In genomic region chr12:18609835-18610234, GRCm38 (mm10) we compare ENCODE assay signal across 8 mouse cellular contexts.
DNase-seq lines count a peak whose midpoint lies in the region; ATAC-seq lines count a peak whose summit lies in the region.

No protein-coding gene starts in this region.

- peak; percentile 80 for ATAC-seq in heart, embryonic 13.5 days (ENCODE audit: extremely low read depth, insufficient number of reproducible peaks, low FRiP score, low TSS enrichment)
- ATAC-seq in kidney, embryonic 15.5 days (replicated peaks; ENCODE audit: low FRiP score): peak; percentile 98
- peak; percentile 94 for ATAC-seq in liver, embryonic 11.5 days (replicated peaks; ENCODE audit: low FRiP score)

- WGBS in forebrain, embryonic 10.5 days: under 1% methylated on average over 33 of the region's 38 CpGs
- under 1% methylated on average over 34 of the region's 38 CpGs for WGBS in heart, embryonic 13.5 days
- WGBS in kidney, embryonic 15.5 days: 0% methylated on average over 29 of the region's 38 CpGs
- WGBS in liver, embryonic 11.5 days: 0% methylated on average over 25 of the region's 38 CpGs

- no peaks in the 10 kb centered on the region for H3K4me1 ChIP-seq in forebrain, embryonic 10.5 days
- no peaks in the 10 kb centered on the region for H3K4me1 ChIP-seq in heart, embryonic 13.5 days
- no peaks in the 10 kb centered on the region for H3K4me1 ChIP-seq in kidney, embryonic 15.5 days
- no peaks in the 10 kb centered on the region for H3K4me1 ChIP-seq in liver, embryonic 11.5 days (replicated peaks; ENCODE audit: control insufficient read depth, insufficient read depth, low read length)

- H3K27ac ChIP-seq in forebrain, embryonic 10.5 days: peak overlapping the region; percentile 89
- H3K27ac ChIP-seq in heart, embryonic 13.5 days (replicated peaks): peak overlapping the region; percentile 79
- peak overlapping the region; percentile 81 for H3K27ac ChIP-seq in kidney, embryonic 15.5 days
- H3K27ac ChIP-seq in liver, embryonic 11.5 days (ENCODE audit: low read depth, low read length): peak overlapping the region; percentile 62; the same call in 1 of the 2 replicates

- peak overlapping the region; percentile 73 for H3K4me2 ChIP-seq in heart, embryonic 13.5 days
- peak overlapping the region; percentile 67 for H3K4me2 ChIP-seq in kidney, embryonic 15.5 days
- peak overlapping the region; percentile 62 for H3K4me2 ChIP-seq in liver, embryonic 11.5 days

- peaks cover 27% of the 10 kb centered on the region for H3K9me3 ChIP-seq in forebrain, embryonic 10.5 days
- H3K9me3 ChIP-seq in heart, embryonic 13.5 days: no peaks in the 10 kb centered on the region
- no peaks in the 10 kb centered on the region for H3K9me3 ChIP-seq in kidney, embryonic 15.5 days (replicated peaks)
- no peaks in the 10 kb centered on the region for H3K9me3 ChIP-seq in liver, embryonic 11.5 days (ENCODE audit: control insufficient read depth, low read length)

- DNase-seq in adrenal gland, postnatal 36 days: peak; percentile 81 to 86
- peak; percentile 79 for DNase-seq in forebrain, embryonic 10.5 days (ENCODE audit: extremely low spot score, low spot score)
- peak; percentile 85 for DNase-seq in liver, embryonic 11.5 days (ENCODE audit: low spot score)
- peak; percentile 72 for DNase-seq in naive thymus-derived CD4-positive, alpha-beta T cell, adult 2 months (ENCODE audit: low read depth)
- peak; percentile 73 for DNase-seq in splenic B cell, adult 2 months (ENCODE audit: low read depth, low spot score)
- no peak for DNase-seq in cerebellum, adult 9-11 months

- peak overlapping the region; percentile 66 for H3K4me3 ChIP-seq in forebrain, embryonic 10.5 days
- peak overlapping the region; percentile 72 for H3K4me3 ChIP-seq in heart, embryonic 13.5 days
- peak overlapping the region; percentile 68 for H3K4me3 ChIP-seq in kidney, embryonic 15.5 days (replicated peaks)
- H3K4me3 ChIP-seq in liver, embryonic 11.5 days (ENCODE audit: low read depth, low read length): peak overlapping the region; percentile 65

- H3K36me3 ChIP-seq in forebrain, embryonic 10.5 days (replicated peaks): peaks cover 5% of the 10 kb centered on the region
- H3K36me3 ChIP-seq in heart, embryonic 13.5 days: no peaks in the 10 kb centered on the region
- H3K36me3 ChIP-seq in kidney, embryonic 15.5 days: no peaks in the 10 kb centered on the region
- no peaks in the 10 kb centered on the region for H3K36me3 ChIP-seq in liver, embryonic 11.5 days (ENCODE audit: control insufficient read depth, insufficient read depth, low read length)
- H3K36me3 ChIP-seq in splenic B cell, adult 2 months (ENCODE audit: control insufficient read depth, insufficient read depth, low read length, poor library complexity, severe bottlenecking): no peaks in the 10 kb centered on the region

- H3K9ac ChIP-seq in heart, embryonic 13.5 days: peak overlapping the region; percentile 86
- H3K9ac ChIP-seq in kidney, embryonic 15.5 days: peak overlapping the region; percentile 63
- H3K9ac ChIP-seq in liver, embryonic 11.5 days (ENCODE audit: low read depth, low read length): peak overlapping the region; percentile 66

- no peaks in the 10 kb centered on the region for H3K27me3 ChIP-seq in forebrain, embryonic 10.5 days (ENCODE audit: poor library complexity, severe bottlenecking)
- H3K27me3 ChIP-seq in heart, embryonic 13.5 days (replicated peaks): no peaks in the 10 kb centered on the region
- H3K27me3 ChIP-seq in kidney, embryonic 15.5 days: no peaks in the 10 kb centered on the region
- no peaks in the 10 kb centered on the region for H3K27me3 ChIP-seq in liver, embryonic 11.5 days (replicated peaks; ENCODE audit: control insufficient read depth, insufficient read depth, low read length)
- H3K27me3 ChIP-seq in splenic B cell, adult 2 months (ENCODE audit: control insufficient read depth, insufficient read depth, low read length, poor library complexity, severe bottlenecking): no peaks in the 10 kb centered on the region
